Mouse (Mus musculus): Measurements from ENCODE around the gene Cdh4. TPM values are rescaled to one million over a fixed set of nuclear protein-coding genes. Genes with fewer than 3 reads are reported as not detected.

Gene Cdh4
- polyA plus RNA-seq, 1 experiment = not detected

DNA sequence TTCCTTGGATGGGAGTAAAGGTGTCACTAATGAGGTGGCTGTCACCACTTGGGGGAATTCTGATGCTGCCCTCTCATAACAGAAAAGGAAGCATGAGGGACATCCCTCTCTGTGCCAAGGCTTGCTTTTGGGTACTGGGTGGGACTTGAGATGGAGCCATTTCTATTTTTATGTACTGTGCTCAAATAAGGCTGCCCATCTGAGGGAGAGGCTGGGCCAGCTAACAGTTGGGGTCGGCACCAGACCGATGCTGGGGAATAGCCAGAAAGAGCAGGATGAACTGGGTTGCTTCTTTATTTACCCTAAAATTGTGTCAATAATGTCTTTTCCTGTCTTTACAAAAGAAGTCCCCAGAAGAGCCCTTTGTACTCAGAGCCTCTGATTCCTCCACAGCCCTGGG lies 17.4 kb downstream of the Cdh4 start:
- TF ChIP-seq GATA1 (IDR thresholded peaks at IDR 0.05; ENCODE audit: borderline replicate concordance, low read length) (no peak), FLI1 (IDR thresholded peaks at IDR 0.05; ENCODE audit: low read length) (no peak)
- H3K27me3 ChIP-seq (replicated peaks) = no peaks in the 10 kb centered on the region
- H3K4me3 ChIP-seq (replicated peaks) = no peak overlapping the region
- no peaks in the 10 kb centered on the region for H3K36me3 ChIP-seq (replicated peaks; ENCODE audit: low read length)
- H3K4me1 ChIP-seq = no peaks in the 10 kb centered on the region
- peaks cover 81% of the 10 kb centered on the region for H3K9me3 ChIP-seq

DNA sequence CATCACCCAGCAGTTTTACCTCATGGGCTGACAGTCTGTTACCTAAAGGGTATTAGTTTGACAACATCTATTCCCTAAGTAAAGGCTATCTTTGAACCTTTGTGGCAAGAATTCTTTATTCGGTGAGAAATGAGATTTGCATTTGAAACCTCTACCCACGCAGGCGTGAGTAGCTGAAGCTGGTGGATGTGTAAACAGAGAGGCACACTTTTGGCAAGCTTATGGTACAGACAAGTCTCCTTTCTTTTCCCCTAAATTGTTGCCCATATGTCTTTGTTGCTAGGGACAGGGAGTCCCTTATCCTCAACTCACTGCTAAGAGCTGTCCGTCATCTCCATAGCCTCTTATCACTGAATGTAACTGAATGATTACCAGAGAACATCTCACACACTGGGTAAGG lies 21.3 kb downstream of the Cdh4 start:
- TF ChIP-seq FLI1 (IDR thresholded peaks at IDR 0.05; ENCODE audit: low read length) (no peak), GATA1 (IDR thresholded peaks at IDR 0.05; ENCODE audit: borderline replicate concordance, low read length) (no peak)
- H3K9me3 ChIP-seq = peaks cover 97% of the 10 kb centered on the region
- H3K4me3 ChIP-seq (replicated peaks) = no peak overlapping the region
- H3K4me1 ChIP-seq = no peaks in the 10 kb centered on the region
- H3K36me3 ChIP-seq (replicated peaks; ENCODE audit: low read length) = no peaks in the 10 kb centered on the region
- H3K27me3 ChIP-seq (replicated peaks) = no peaks in the 10 kb centered on the region

DNA sequence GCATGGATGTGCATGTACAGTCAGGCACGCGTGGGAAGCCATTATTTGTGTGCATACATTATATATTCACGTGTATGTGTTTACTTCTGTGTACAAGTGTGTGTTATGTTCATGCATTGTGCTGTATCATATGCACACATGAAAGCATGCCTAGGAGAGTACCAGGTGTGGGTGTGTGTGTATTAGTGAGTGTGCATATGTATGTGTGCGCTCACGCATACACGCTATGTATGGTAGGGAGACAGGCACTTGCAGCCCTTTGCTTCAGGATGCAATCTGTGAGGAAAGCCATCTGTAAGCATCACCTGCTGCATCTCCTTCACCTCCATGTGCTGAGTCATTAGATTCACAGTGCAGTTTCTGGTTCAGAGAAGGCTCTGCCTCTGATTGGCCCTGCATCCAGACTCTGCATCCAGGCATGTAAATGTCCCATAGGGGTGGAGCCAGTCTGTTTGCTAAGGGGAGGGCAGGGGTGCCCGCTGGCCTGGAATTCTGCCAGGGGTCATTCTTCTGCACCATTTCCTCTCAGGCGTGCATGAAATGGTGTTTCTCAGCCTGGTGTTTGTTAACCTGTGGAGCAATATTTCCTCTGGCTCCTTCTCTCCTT lies 25.7 kb downstream of the Cdh4 start:
- Histone ChIP-seq H3K36me3 (replicated peaks; ENCODE audit: low read length) (no peaks in the 10 kb centered on the region), H3K4me1 (no peaks in the 10 kb centered on the region), H3K4me3 (replicated peaks) (peak overlapping the region; percentile 21), H3K27me3 (replicated peaks) (no peaks in the 10 kb centered on the region), H3K9me3 (peaks cover 95% of the 10 kb centered on the region)
- TF ChIP-seq GATA1 (IDR thresholded peaks at IDR 0.05; ENCODE audit: borderline replicate concordance, low read length) (no peak), FLI1 (IDR thresholded peaks at IDR 0.05; ENCODE audit: low read length) (no peak)

DNA sequence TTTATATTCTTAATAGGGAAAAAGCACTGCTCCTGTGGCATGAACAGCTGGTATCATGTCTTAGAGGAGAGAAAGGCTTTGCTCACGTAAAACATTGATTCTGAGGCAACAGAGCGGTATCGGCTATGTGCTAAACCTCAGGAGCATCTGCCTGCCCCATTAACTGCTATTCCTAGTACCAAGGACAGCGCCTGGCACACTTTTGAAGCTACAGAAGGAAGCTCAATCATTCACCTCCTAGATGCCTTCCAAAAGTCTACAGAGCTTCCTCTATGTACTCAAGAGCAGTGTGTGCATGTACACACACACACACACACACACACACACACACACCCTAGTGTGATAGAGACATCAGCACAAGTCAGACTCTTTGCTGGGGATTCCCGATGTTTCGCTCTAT lies 34.4 kb downstream of the Cdh4 start:
- peaks cover 75% of the 10 kb centered on the region for H3K9me3 ChIP-seq
- H3K36me3 ChIP-seq (replicated peaks; ENCODE audit: low read length) = no peaks in the 10 kb centered on the region
- no peaks in the 10 kb centered on the region for H3K27me3 ChIP-seq (replicated peaks)
- no peaks in the 10 kb centered on the region for H3K4me1 ChIP-seq
- H3K4me3 ChIP-seq (replicated peaks) = no peak overlapping the region
- TF ChIP-seq FLI1 (IDR thresholded peaks at IDR 0.05; ENCODE audit: low read length) = no peak
- TF ChIP-seq GATA1 (IDR thresholded peaks at IDR 0.05; ENCODE audit: borderline replicate concordance, low read length) = no peak

DNA sequence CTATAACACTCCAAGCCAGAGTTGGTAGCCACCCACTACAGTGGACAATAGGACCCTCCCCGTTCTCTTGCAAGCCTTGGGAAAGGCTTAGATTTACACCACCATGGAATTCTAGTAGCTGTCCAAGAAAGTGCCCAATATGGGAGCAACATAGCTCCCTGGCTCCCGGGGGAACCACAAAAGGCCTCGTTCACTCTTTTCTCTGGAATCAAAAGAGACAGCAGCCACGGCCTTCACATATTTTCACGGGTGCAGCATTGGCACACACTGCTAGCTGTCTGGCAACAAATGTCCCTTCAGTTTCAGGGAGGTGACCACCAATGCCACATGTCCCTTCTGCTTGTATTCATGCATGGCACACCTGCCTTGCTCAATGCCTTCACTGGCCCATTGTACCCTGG lies 38.6 kb downstream of the Cdh4 start:
- Histone ChIP-seq H3K9me3 (peaks cover 75% of the 10 kb centered on the region), H3K4me1 (no peaks in the 10 kb centered on the region), H3K36me3 (replicated peaks; ENCODE audit: low read length) (no peaks in the 10 kb centered on the region), H3K27me3 (replicated peaks) (no peaks in the 10 kb centered on the region), H3K4me3 (replicated peaks) (no peak overlapping the region)
- TF ChIP-seq GATA1 (IDR thresholded peaks at IDR 0.05; ENCODE audit: borderline replicate concordance, low read length) (no peak), FLI1 (IDR thresholded peaks at IDR 0.05; ENCODE audit: low read length) (no peak)

DNA sequence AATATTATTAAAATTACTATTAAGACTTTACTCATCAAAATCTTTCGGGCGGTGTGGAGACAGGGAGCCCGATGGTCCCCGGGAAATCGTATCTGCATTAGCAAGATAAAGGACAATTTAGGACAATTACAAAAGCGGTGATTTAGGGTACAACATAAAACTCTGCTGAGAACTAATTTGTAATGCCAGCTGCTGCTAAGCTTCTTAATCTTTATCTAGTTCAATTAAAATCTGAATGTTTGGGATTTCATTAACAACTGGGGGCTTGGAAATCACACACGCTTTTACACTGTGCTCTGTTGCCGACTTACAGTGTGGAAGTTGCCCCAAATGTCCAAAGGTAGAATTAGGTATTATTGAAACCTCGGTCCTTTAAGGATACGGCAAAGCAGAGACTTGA lies 39.1 kb downstream of the Cdh4 start:
- no peak for TF ChIP-seq FLI1 (IDR thresholded peaks at IDR 0.05; ENCODE audit: low read length)
- TF ChIP-seq GATA1 (IDR thresholded peaks at IDR 0.05; ENCODE audit: borderline replicate concordance, low read length) = no peak
- H3K27me3 ChIP-seq (replicated peaks) = no peaks in the 10 kb centered on the region
- no peaks in the 10 kb centered on the region for H3K36me3 ChIP-seq (replicated peaks; ENCODE audit: low read length)
- H3K4me1 ChIP-seq = no peaks in the 10 kb centered on the region
- H3K9me3 ChIP-seq = peaks cover 81% of the 10 kb centered on the region
- H3K4me3 ChIP-seq (replicated peaks) = no peak overlapping the region

DNA sequence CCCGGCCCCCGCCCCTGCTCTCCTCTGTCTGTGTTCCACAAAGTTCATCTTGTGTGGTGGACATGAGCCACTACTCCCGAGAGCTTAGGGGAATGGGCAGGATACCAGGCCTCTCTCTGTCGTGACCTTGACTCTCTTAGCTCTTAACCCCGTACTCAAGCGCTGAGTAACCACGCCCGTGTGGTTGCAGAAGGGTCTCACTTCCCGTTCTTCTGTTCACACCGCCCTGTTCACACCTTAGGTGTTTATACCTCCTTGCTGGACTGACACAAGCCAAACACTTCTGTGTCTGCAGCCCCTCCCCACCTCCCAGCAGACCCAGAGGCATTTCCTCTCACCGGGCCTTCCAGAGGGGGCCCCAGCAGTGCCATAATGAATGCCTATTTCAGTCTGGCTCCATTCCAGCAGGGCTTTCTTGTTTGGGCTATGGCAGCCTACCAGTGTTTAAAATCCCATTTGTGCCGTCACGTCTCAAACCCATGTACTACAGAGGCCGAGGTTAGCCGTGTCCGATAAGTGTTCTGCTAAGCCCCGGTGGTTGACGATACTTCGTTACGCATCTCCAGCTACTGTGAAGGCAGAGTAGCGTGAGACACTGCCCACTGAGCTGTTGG lies 46.4 kb downstream of the Cdh4 start:
- Histone ChIP-seq H3K4me3 (replicated peaks) (no peak overlapping the region), H3K27me3 (replicated peaks) (no peaks in the 10 kb centered on the region), H3K36me3 (replicated peaks; ENCODE audit: low read length) (no peaks in the 10 kb centered on the region), H3K9me3 (peaks cover 93% of the 10 kb centered on the region), H3K4me1 (no peaks in the 10 kb centered on the region)
- TF ChIP-seq GATA1 (IDR thresholded peaks at IDR 0.05; ENCODE audit: borderline replicate concordance, low read length) (no peak), FLI1 (IDR thresholded peaks at IDR 0.05; ENCODE audit: low read length) (no peak)

DNA sequence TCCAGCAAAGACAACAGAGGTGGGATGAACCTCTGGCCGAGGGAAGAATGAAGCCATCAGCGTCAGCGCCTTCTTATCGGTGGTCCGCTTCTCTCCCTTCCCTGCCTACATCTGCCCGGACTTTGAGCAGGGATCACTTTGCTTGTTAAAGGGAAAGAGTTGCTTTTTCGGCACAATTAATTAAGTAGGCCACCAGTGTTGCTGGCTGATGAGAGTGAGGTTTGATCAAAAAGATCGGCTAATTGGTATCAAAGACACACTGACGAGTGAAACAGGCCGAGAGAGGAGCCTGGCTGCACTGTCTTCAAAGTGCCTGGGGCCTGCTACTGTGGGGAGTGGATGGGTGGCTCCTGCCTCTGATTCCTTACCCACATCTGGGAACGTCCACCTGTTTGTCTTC lies 49.7 kb downstream of the Cdh4 start:
- H3K9me3 ChIP-seq = peaks cover 81% of the 10 kb centered on the region
- H3K4me1 ChIP-seq = no peaks in the 10 kb centered on the region
- no peaks in the 10 kb centered on the region for H3K27me3 ChIP-seq (replicated peaks)
- no peaks in the 10 kb centered on the region for H3K36me3 ChIP-seq (replicated peaks; ENCODE audit: low read length)
- H3K4me3 ChIP-seq (replicated peaks) = no peak overlapping the region
- TF ChIP-seq FLI1 (IDR thresholded peaks at IDR 0.05; ENCODE audit: low read length) = no peak
- TF ChIP-seq GATA1 (IDR thresholded peaks at IDR 0.05; ENCODE audit: borderline replicate concordance, low read length) = no peak

DNA sequence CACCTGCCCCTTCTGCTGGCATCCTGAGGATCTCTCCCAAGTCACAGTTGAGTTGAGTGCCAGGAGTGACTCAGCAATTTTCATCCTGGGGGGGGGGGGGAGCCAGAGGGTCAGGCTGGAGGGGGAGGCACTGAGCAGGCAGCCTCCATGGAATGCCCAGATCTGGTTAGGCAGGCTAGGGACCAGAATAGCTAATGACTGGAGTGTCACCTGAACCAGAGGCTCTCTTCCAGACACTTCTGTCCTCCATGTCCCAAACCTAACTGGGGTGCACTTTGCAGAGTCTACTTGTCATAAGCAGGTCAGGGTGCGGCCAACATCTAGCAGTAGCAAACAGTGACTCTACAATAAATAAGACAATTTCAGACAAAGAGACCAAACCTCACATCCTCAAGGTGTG lies 52.0 kb downstream of the Cdh4 start:
- Histone ChIP-seq H3K9me3 (peaks cover 73% of the 10 kb centered on the region), H3K27me3 (replicated peaks) (no peaks in the 10 kb centered on the region), H3K4me1 (no peaks in the 10 kb centered on the region), H3K4me3 (replicated peaks) (no peak overlapping the region), H3K36me3 (replicated peaks; ENCODE audit: low read length) (no peaks in the 10 kb centered on the region)
- no peak for TF ChIP-seq GATA1 (IDR thresholded peaks at IDR 0.05; ENCODE audit: borderline replicate concordance, low read length)
- TF ChIP-seq FLI1 (IDR thresholded peaks at IDR 0.05; ENCODE audit: low read length) = no peak

DNA sequence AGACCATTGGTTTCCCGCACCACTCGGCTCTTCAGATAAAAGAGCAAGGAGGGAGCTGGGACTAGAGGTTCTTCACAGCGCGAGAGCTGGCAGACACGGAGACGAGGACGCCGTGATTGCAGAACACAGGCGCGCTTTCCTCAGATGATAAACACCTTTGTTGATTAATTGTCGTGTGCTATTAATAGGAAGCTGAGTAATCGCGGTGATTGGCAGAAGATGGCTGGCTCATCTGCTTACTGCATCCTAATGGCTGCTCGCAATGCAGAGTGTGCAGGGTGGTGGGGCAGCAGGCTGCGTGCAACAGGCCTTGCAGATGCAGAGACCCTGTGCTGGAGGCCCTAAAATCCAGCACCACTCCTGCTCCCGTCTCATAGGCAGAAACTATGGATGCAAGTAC lies 68.2 kb downstream of the Cdh4 start:
- Histone ChIP-seq H3K9me3 (peaks cover 67% of the 10 kb centered on the region), H3K27me3 (replicated peaks) (no peaks in the 10 kb centered on the region), H3K36me3 (replicated peaks; ENCODE audit: low read length) (no peaks in the 10 kb centered on the region), H3K4me1 (no peaks in the 10 kb centered on the region), H3K4me3 (replicated peaks) (peak overlapping the region; percentile 57)
- TF ChIP-seq FLI1 (IDR thresholded peaks at IDR 0.05; ENCODE audit: low read length) (no peak), GATA1 (IDR thresholded peaks at IDR 0.05; ENCODE audit: borderline replicate concordance, low read length) (no peak)
